Mouse (Mus musculus): ENCODE measurements around the gene Pnkp. TPM values are rescaled to one million over a fixed set of nuclear protein-coding genes. Genes with fewer than 3 reads are reported as not detected.
A peak's percentile ranks its signal among the peaks of the same experiment; 100 is the strongest.

Gene Pnkp
- total and polyA plus RNA-seq, 3 experiments, result 14.8 to 41.6 (median 22.2) TPM

- in situ Hi-C loops (cut with MboI; ENCODE audit: low pct_ligation_motif_present, low pct_unique_long_range_greater_than_20kb, low sequenced_read_pairs), result no loop called here
- Histone ChIP-seq H3K27ac (ENCODE audit: insufficient read depth, low read depth) (peak overlapping the region; percentile 17; the same call in 1 of the 2 replicates), H3K9ac (ENCODE audit: insufficient read depth, low read depth) (no peak overlapping the region), H3K9me3 (replicated peaks; ENCODE audit: low read length) (no peaks in the 10 kb centered on the region), H3K36me3 (replicated peaks in 1 of 2; ENCODE audit: control insufficient read depth in 1 of 2, insufficient read depth in 1 of 2, low read length in 1 of 2) (peaks cover 83 to 99% of the 10 kb centered on the region in 2 experiments), H3K4me3 (replicated peaks in 1 of 3; ENCODE audit: low read depth in 2 of 3, low read length in 2 of 3, poor library complexity in 1 of 3) (no peak overlapping the region), H3K79me2 (replicated peaks; ENCODE audit: control insufficient read depth, extremely low read depth, insufficient read depth, poor library complexity, severe bottlenecking) (no peaks in the 10 kb centered on the region), H3K4me1 (ENCODE audit: control insufficient read depth in 1 of 2, insufficient read depth in 2 of 2) (peaks cover 0 to 28% of the 10 kb centered on the region in 2 experiments; a peak in 2 of 4 replicates), H3K4me2 (ENCODE audit: insufficient read depth, low read depth, poor library complexity, severe bottlenecking) (no peak overlapping the region), H3K27me3 (replicated peaks) (no peaks in the 10 kb centered on the region)
- TF ChIP-seq ELF1 (IDR thresholded peaks at IDR 0.05; ENCODE audit: low read depth, low read length), result no peak
- TF ChIP-seq BHLHE40 (IDR thresholded peaks at IDR 0.05; ENCODE audit: low read depth, low read length), result no peak
- TF ChIP-seq ETS1 (conservative IDR thresholded peaks at IDR 0.05; ENCODE audit: low read depth, low read length), result peak; percentile 43; the same call in 1 of the 2 replicates
- DNase-seq (ENCODE audit: extremely low read depth), result peak; percentile 79
- dilution Hi-C loops (cut with MboI; ENCODE audit: extremely low pct_ligation_motif_present, extremely low pct_unique_long_range_greater_than_20kb, low sequenced_read_pairs), result no loop called here
Measured at GRCm38 (mm10) chr7:44908706-44909476, 52.0 kb downstream of the Pnkp start.

Other genes starting within 250 kb of the Pnkp start
Only the 20 nearest of the 25 such genes appear.
- gene Myh14, start 186.3 kb upstream of the Pnkp start, total RNA-seq (2012; rRNA removed), result 1.1 and 1.5 TPM in 2 replicates
- 0.09 and 0.12 TPM in 2 replicates for gene Myh14, start 186.3 kb upstream of the Pnkp start, total RNA-seq (2014; rRNA removed)
- 0.60 and 0.89 TPM in 2 replicates for gene Myh14, start 186.3 kb upstream of the Pnkp start, polyA plus RNA-seq (2012; ENCODE audit: insufficient read length, low read depth)
- gene Izumo2, start 148.4 kb upstream of the Pnkp start, total RNA-seq (2012; rRNA removed), result not detected in 2 replicates
- gene Izumo2, start 148.4 kb upstream of the Pnkp start, total RNA-seq (2014; rRNA removed), result not detected in 2 replicates
- gene Izumo2, start 148.4 kb upstream of the Pnkp start, polyA plus RNA-seq (2012; ENCODE audit: insufficient read length, low read depth), result not detected in 2 replicates
- gene Vrk3, start 108.7 kb upstream of the Pnkp start, total RNA-seq (2012; rRNA removed), result 27.6 and 30.0 TPM in 2 replicates
- 29.5 and 34.2 TPM in 2 replicates for gene Vrk3, start 108.7 kb upstream of the Pnkp start, total RNA-seq (2014; rRNA removed)
- 42.3 and 50.4 TPM in 2 replicates for gene Vrk3, start 108.7 kb upstream of the Pnkp start, polyA plus RNA-seq (2012; ENCODE audit: insufficient read length, low read depth)
- 9.3 and 9.6 TPM in 2 replicates for gene Zfp473, start 106.1 kb upstream of the Pnkp start, total RNA-seq (2012; rRNA removed)
- gene Zfp473, start 106.1 kb upstream of the Pnkp start, total RNA-seq (2014; rRNA removed), result 10.0 and 10.5 TPM in 2 replicates
- 6.8 and 8.7 TPM in 2 replicates for gene Zfp473, start 106.1 kb upstream of the Pnkp start, polyA plus RNA-seq (2012; ENCODE audit: insufficient read length, low read depth)
- 93.2 and 101 TPM in 2 replicates for gene Nup62, start 41.1 kb upstream of the Pnkp start, total RNA-seq (2012; rRNA removed)
- 84.1 and 93.3 TPM in 2 replicates for gene Nup62, start 41.1 kb upstream of the Pnkp start, total RNA-seq (2014; rRNA removed)
- 146 and 151 TPM in 2 replicates for gene Nup62, start 41.1 kb upstream of the Pnkp start, polyA plus RNA-seq (2012; ENCODE audit: insufficient read length, low read depth)
- 42.2 and 57.5 TPM in 2 replicates for gene Il4i1, start 40.8 kb upstream of the Pnkp start, total RNA-seq (2012; rRNA removed)
- 11.8 and 17.6 TPM in 2 replicates for gene Il4i1, start 40.8 kb upstream of the Pnkp start, total RNA-seq (2014; rRNA removed)
- gene Il4i1, start 40.8 kb upstream of the Pnkp start, polyA plus RNA-seq (2012; ENCODE audit: insufficient read length, low read depth), result 49.2 and 58.2 TPM in 2 replicates
- gene Atf5, start 40.5 kb upstream of the Pnkp start, total RNA-seq (2012; rRNA removed), result 34.0 and 71.1 TPM in 2 replicates
- 12.0 and 13.4 TPM in 2 replicates for gene Atf5, start 40.5 kb upstream of the Pnkp start, total RNA-seq (2014; rRNA removed)
- gene Atf5, start 40.5 kb upstream of the Pnkp start, polyA plus RNA-seq (2012; ENCODE audit: insufficient read length, low read depth), result 82.3 and 84.5 TPM in 2 replicates
- gene Akt1s1, start 8.1 kb upstream of the Pnkp start, total RNA-seq (2012; rRNA removed), result 21.7 and 24.2 TPM in 2 replicates
- gene Akt1s1, start 8.1 kb upstream of the Pnkp start, total RNA-seq (2014; rRNA removed), result 8.5 and 9.5 TPM in 2 replicates
- 23.3 and 23.4 TPM in 2 replicates for gene Akt1s1, start 8.1 kb upstream of the Pnkp start, polyA plus RNA-seq (2012; ENCODE audit: insufficient read length, low read depth)
- 32.4 and 40.5 TPM in 2 replicates for gene Tbc1d17, start 8.1 kb upstream of the Pnkp start, total RNA-seq (2012; rRNA removed)
- gene Tbc1d17, start 8.1 kb upstream of the Pnkp start, total RNA-seq (2014; rRNA removed), result 31.9 and 35.5 TPM in 2 replicates
- gene Tbc1d17, start 8.1 kb upstream of the Pnkp start, polyA plus RNA-seq (2012; ENCODE audit: insufficient read length, low read depth), result 38.5 and 41.9 TPM in 2 replicates
- gene Ptov1, start 12.6 kb downstream of the Pnkp start, total RNA-seq (2012; rRNA removed), result 11.5 and 16.8 TPM in 2 replicates
- gene Ptov1, start 12.6 kb downstream of the Pnkp start, total RNA-seq (2014; rRNA removed), result 5.7 and 7.8 TPM in 2 replicates
- 15.5 and 21.0 TPM in 2 replicates for gene Ptov1, start 12.6 kb downstream of the Pnkp start, polyA plus RNA-seq (2012; ENCODE audit: insufficient read length, low read depth)
- 56.7 and 57.6 TPM in 2 replicates for gene Med25, start 35.6 kb downstream of the Pnkp start, total RNA-seq (2012; rRNA removed)
- gene Med25, start 35.6 kb downstream of the Pnkp start, total RNA-seq (2014; rRNA removed), result 18.4 and 20.8 TPM in 2 replicates
- gene Med25, start 35.6 kb downstream of the Pnkp start, polyA plus RNA-seq (2012; ENCODE audit: insufficient read length, low read depth), result 67.4 and 75.4 TPM in 2 replicates
- 12.2 and 16.9 TPM in 2 replicates for gene Fuz, start 38.9 kb downstream of the Pnkp start, total RNA-seq (2012; rRNA removed)
- 16.1 and 16.7 TPM in 2 replicates for gene Fuz, start 38.9 kb downstream of the Pnkp start, total RNA-seq (2014; rRNA removed)
- gene Fuz, start 38.9 kb downstream of the Pnkp start, polyA plus RNA-seq (2012; ENCODE audit: insufficient read length, low read depth), result 15.9 and 17.1 TPM in 2 replicates
- 53.4 and 61.1 TPM in 2 replicates for gene Ap2a1, start 72.4 kb downstream of the Pnkp start, total RNA-seq (2012; rRNA removed)
- 35.7 and 38.5 TPM in 2 replicates for gene Ap2a1, start 72.4 kb downstream of the Pnkp start, total RNA-seq (2014; rRNA removed)
- 52.6 and 56.3 TPM in 2 replicates for gene Ap2a1, start 72.4 kb downstream of the Pnkp start, polyA plus RNA-seq (2012; ENCODE audit: insufficient read length, low read depth)
- 0.08 TPM in 1 of 2 replicates, not detected in the other for gene Tsks, start 86.1 kb downstream of the Pnkp start, total RNA-seq (2012; rRNA removed)
- gene Tsks, start 86.1 kb downstream of the Pnkp start, total RNA-seq (2014; rRNA removed), result not detected in 2 replicates
- not detected in 2 replicates for gene Tsks, start 86.1 kb downstream of the Pnkp start, polyA plus RNA-seq (2012; ENCODE audit: insufficient read length, low read depth)
- 3.6 and 4.5 TPM in 2 replicates for gene Cpt1c, start 117.7 kb downstream of the Pnkp start, total RNA-seq (2012; rRNA removed)
- gene Cpt1c, start 117.7 kb downstream of the Pnkp start, total RNA-seq (2014; rRNA removed), result 10.2 and 10.3 TPM in 2 replicates
- 10.4 and 12.7 TPM in 2 replicates for gene Cpt1c, start 117.7 kb downstream of the Pnkp start, polyA plus RNA-seq (2012; ENCODE audit: insufficient read length, low read depth)
- 340 and 407 TPM in 2 replicates for gene Prmt1, start 129.4 kb downstream of the Pnkp start, total RNA-seq (2012; rRNA removed)
- gene Prmt1, start 129.4 kb downstream of the Pnkp start, total RNA-seq (2014; rRNA removed), result 220 and 231 TPM in 2 replicates
- 608 and 642 TPM in 2 replicates for gene Prmt1, start 129.4 kb downstream of the Pnkp start, polyA plus RNA-seq (2012; ENCODE audit: insufficient read length, low read depth)
- 56.5 and 65.0 TPM in 2 replicates for gene Irf3, start 140.5 kb downstream of the Pnkp start, total RNA-seq (2012; rRNA removed)
- gene Irf3, start 140.5 kb downstream of the Pnkp start, total RNA-seq (2014; rRNA removed), result 33.5 and 39.0 TPM in 2 replicates
- gene Irf3, start 140.5 kb downstream of the Pnkp start, polyA plus RNA-seq (2012; ENCODE audit: insufficient read length, low read depth), result 79.7 and 87.7 TPM in 2 replicates
- 11.8 and 12.0 TPM in 2 replicates for gene Bcl2l12, start 141.6 kb downstream of the Pnkp start, total RNA-seq (2012; rRNA removed)
- gene Bcl2l12, start 141.6 kb downstream of the Pnkp start, total RNA-seq (2014; rRNA removed), result 9.2 and 9.8 TPM in 2 replicates
- 10.8 and 12.6 TPM in 2 replicates for gene Bcl2l12, start 141.6 kb downstream of the Pnkp start, polyA plus RNA-seq (2012; ENCODE audit: insufficient read length, low read depth)
- gene Scaf1, start 159.2 kb downstream of the Pnkp start, total RNA-seq (2012; rRNA removed), result 15.5 and 18.2 TPM in 2 replicates
- gene Scaf1, start 159.2 kb downstream of the Pnkp start, total RNA-seq (2014; rRNA removed), result 5.4 and 6.1 TPM in 2 replicates
- gene Scaf1, start 159.2 kb downstream of the Pnkp start, polyA plus RNA-seq (2012; ENCODE audit: insufficient read length, low read depth), result 38.9 and 41.9 TPM in 2 replicates
- 5.0 and 10.6 TPM in 2 replicates for gene Rras, start 160.8 kb downstream of the Pnkp start, total RNA-seq (2012; rRNA removed)
- gene Rras, start 160.8 kb downstream of the Pnkp start, total RNA-seq (2014; rRNA removed), result 6.6 and 7.2 TPM in 2 replicates
- gene Rras, start 160.8 kb downstream of the Pnkp start, polyA plus RNA-seq (2012; ENCODE audit: insufficient read length, low read depth), result 18.5 and 19.8 TPM in 2 replicates